Mouse (Mus musculus): ENCODE data around the gene Klk1b22.

Gene Klk1b22

GRCm38 (mm10) chr7:44112373-44112772, at the start of gene Klk1b22:
Gene Klk1b22 (plus strand): TSS chr7:44112673.
- DNase-seq (ENCODE audit: low spot score), result no peak

- no peak for DNase-seq (ENCODE audit: low spot score)
Observed at GRCm38 (mm10) chr7:44072117-44072516, 40.4 kb upstream of the Klk1b22 start.

GRCm38 (mm10) chr7:44077703-44078102, 34.8 kb upstream of the Klk1b22 start:
- no peak for DNase-seq (ENCODE audit: low spot score)

GRCm38 (mm10) chr7:44096111-44096510, 16.4 kb upstream of the Klk1b22 start:
- DNase-seq (ENCODE audit: low spot score), result no peak

- DNase-seq (ENCODE audit: low spot score), result peak; percentile 5
Observed at GRCm38 (mm10) chr7:44102028-44102427, 10.4 kb upstream of the Klk1b22 start, which contains the start of gene Klk1b21. Gene Klk1b21 (plus strand): TSS chr7:44102328.

GRCm38 (mm10) chr7:44123445-44123844, 11.0 kb downstream of the Klk1b22 start:
- no peak for DNase-seq (ENCODE audit: low spot score)

- no peak for DNase-seq (ENCODE audit: low spot score)
Observed at GRCm38 (mm10) chr7:44136467-44136866, 24.0 kb downstream of the Klk1b22 start, which contains the start of gene Klk1b16. Gene Klk1b16 (plus strand): TSS chr7:44136767.
